Mouse (Mus musculus) urinary bladder, postnatal 25 days (tissue): ENCODE data around the gene Ahnak2.

ENCODE experiments used
- DNase-seq: peaks from one replicate; pipeline ENCODE4 v3.0.0; 2022; ENCODE audit warnings: low spot score

The Ahnak2 gene

DNA sequence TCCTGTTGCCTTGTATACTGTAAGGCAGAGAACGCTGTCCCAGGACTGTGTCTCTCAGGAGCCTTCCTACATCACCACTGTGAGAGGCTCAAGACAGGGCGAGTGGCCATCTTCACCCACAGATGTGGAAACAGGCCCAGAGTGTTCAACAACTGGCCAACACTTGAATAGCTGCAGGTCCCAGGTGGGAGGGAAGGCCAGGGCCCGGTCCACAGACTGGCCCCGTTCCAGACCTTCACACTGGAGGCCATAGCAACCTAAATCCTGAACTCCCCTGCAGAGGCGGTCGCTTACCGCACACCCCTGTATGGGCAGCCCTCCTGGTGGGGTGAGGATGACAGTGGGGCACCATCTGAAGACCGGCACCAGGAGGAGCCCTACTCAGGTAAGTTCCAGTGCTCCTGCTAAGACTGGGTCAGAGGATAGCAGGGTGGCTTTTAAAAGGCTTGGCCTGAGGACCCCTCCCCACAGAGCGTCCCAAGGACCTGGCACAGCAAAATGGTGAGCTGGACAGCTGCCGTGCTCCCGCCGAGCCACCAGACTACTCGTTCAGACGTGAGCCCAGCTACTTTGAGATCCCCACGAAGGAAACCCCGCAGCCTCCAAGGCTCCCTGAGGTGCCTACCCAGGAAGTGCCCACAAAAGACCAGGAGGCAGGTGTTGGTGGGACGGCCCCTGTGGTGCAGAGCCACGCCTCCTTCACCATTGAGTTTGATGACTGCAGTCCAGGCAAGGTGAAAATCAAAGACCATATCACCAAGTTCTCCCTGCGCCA, 67.4 kb downstream of the Ahnak2 start:
- DNase-seq = no peak

DNA sequence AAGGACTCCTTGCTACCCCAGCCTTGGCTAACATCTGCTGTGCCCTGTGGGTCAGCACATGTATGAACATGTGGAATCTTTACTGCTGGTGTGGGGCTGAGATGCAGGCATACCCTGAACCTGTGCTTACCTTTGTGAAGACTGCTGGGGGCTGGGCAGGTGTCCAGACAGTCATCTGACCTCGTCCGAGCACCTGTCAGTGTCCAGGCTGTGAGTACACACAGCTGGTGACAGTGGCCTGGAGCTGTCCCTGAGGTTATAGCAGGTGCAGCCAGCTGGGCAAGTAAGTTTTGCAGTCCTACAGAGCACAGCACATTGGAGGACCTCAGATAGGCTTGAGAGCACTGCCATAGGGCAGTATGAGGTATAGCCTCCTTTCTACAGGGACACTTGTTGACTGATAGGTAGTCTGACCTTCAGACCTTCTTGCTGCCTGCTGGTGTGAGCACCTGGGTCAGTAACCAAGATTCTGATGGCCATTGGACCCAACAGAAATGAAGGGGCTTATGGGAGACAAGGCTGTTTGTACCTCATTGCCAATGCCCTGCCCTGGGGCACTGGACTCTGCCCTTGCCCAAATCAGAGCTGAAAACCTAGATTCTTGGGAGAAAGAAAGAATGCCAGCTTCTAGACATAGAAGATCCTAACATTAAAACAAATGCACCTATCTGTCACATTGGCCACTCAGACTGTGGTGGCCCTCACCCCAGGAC, 68.2 kb downstream of the Ahnak2 start:
- DNase-seq = no peak

DNA sequence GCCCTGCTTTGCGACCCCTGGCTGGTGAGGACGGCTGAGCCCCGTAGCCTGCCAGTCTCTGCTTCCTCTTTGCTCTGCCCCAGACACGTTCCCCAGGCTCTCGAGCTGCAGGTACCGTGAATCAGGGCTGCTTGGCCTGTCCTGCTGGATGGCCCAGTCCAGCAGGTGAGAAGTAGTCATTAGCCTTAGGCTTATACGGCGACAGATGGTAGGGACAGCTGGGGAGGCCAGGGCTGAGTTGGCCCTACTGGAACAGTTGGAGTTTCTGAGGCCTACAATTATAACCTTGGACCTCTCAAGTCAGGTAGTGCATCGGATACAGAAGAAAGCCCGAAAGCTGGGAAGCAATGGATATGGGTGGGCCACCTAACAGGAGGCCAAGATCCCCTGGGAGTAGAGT, 69.9 kb downstream of the Ahnak2 start:
- DNase-seq = no peak

DNA sequence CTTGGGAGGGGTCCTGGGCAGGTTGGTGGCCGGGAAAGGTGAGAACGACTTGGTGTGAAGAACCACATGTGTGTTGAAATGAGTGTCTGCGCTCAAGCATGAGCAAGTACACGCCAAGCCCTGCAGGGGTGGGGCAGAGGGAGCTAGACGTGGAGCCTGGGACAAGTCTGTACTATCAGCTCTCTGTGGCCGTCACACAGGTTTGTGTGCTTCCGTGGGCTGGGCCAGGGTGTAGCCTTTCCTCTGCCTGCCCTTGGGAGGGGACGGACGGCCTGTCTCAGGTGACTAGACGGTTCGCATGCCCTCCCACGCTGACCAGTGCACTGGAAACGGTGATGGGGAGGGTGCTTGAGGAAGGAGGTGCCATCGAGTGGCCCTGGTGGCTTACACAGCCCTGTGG, 71.6 kb downstream of the Ahnak2 start:
- DNase-seq = no peak

DNA sequence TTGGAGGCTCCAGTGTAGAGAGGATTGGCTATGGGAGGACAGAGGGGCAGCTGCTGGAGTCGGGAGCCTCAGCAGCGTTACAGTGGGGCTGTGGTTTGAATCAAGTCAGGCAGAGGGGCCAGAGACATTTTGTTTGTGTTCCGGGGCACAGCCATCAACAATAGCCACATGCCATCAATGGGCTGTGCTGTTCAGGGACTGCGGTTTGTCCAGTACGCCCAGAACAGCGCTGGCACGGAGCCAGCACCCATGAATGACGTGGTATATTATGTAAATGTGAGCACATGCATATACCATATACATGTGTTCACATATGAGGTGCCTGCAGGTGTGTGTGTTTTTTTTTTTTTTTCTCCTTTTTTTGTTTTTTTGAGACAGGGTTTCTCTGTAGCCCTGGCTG, 74.7 kb downstream of the Ahnak2 start:
- no peak for DNase-seq

DNA sequence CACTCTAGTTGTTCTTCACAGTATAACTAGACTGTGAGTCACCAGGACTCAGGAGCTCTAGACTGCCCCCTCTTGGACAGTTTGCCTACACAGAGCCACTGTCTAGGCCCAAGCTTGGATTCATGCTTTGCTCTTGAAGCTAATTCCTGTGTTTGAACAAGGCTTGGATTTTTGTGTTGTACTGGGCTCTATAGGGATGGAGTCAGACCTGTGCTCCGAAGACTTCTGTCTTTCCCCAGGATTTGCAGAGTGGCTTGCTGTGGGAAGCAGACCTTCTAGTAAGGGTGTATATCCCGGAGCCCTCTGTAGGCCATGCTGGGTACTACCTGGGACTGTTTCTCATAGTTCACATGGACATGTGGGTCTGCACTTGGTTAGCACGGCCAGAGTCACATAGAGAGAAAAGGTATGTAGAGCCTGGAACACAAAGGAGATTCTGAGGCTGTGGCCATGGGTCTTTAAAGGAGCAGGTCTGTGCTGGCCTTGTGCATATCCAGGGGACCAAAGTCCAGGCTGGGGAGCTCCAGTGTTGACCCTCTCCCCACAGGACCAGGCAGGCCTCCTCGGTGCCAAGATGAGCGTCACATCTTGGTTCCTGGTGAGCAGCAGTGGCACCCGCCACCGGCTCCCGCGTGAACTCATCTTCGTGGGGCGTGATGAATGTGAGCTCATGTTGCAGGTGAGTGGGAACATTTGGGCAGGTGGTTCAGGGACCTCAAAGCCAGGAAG, 78.2 kb downstream of the Ahnak2 start:
- peak; percentile 62 for DNase-seq

DNA sequence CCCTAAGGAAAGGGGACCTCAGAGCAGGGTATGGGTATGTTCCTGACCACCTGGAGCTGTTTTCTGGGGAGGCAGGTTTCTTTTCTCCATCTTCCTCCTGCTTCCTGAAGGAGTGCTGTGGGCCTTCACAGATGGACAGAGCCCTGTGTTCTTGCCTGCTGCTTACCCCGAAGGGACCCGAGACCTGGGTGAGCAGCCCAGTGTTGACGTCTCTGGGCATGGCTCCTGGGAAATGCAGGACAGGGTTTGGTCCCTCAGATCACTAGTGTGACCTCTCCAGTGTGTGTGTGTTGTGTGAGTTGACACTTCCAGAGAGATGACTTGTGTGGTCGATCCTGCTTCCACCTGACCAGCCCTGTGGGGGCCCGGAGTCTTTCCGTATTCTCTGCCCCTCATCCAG, 79.0 kb downstream of the Ahnak2 start:
- DNase-seq = no peak

DNA sequence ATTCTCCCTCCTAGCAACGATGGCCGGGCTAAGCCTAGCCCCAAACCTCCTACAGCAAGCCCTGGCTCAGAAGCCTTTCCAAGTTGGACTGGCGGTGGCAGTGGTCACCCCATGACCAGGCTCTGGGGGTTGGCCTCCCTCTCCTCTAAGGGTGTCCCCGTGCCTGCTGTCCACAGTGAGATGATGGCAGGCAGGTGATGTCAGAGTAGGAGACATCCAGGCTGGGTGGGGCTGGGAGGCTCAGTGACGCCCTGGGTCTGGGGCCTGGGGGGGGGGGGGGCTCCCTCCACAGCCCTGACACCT, 79.5 kb downstream of the Ahnak2 start:
- DNase-seq = no peak

DNA sequence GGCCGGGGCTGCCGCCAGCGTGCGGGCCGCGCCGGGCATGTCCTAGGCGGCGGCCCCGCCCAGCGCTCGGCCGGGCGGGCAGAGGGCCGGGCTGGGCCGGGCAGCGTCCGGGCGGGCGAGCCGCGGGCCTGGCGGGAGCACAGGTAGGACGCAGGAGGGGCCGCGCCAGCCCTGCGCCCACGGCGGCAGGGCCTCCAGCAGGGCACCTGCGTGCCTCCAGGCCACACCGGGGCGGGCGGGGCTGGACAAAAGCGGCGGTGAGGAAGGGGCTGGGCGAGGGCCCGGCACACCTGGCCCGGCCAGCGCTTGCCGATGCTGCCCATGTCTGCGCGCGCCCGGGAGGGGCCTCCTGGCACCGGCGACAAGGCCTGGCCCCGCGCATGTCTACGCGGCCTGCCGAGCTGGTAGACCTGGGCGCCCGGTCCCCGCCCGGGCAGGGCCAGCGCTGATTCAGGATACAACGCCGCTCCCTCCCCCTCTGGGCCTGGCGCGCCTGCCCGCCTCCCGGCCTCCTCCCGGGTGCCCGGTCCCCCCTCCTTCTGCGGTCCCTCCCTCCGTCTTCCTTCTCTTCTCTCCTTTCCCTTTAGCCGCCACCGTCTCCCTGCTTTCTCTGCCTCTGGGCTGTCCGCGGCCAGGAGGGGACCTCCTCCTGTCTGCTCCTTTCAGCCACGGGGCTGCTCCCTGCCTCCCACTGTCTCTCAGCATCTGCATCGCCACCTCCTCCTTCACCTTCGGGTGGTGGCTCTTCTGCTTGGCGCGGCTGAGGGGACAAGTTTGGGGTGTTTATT, 80.0 kb downstream of the Ahnak2 start:
- DNase-seq = peak; percentile 62
